Mouse (Mus musculus): ENCODE data around the gene Pip5k1b. TPM values are rescaled to one million over a fixed set of nuclear protein-coding genes. Genes with fewer than 3 reads are reported as not detected.

Gene Pip5k1b
- polyA plus RNA-seq, 1 experiment from 2014 or later = 4.4 TPM

DNA sequence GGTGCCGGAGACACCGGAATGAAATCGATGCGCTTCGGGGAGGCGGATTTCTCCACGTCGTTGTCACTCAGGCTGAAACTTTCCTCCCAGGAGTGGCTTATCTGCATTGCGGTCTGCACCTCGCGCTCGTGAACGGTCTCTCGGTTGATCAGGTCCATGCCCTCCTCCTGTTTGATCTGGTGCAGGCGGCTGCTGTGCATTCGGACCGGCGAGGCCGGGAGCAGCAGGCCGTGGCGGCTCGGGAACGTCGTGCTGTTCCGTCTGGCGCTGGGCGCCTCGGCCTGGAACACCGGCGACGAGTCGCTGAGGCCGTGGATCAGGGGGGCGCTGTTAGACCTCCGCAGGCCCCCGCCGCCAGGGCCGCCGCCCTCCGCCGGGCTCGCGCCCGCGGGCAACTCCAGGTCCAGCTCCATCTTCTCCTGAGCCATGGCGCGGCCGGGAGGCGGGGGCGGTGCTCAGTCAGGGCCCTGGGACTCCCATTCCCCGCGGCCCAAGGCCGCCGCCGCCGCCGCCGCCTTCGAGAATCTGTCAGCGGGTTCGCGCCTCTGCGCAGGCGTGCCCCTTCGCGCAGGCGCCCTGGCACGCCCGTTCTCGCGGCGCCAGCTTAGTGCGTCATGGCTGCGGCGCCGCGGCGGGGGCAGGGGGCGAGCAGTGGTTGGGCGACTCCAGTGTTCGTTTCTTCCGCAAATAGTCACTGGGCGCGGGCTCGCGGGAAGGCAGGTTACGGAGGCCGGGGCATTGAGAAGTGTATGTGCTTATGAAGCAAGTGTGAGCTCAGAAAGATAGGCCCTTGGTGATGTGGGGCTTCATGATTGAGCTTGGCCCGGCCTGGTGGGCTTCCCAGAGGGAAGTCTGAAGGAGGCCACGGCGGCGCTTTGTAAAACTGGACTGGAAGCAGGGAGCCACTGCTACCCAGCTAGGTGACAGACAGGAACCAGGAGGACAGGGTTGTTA is 78.5 kb downstream of the Pip5k1b start, which contains the start of gene Fam122a:
Gene Fam122a (minus strand): TSS at position 428 of the 954 bp plus-strand sequence.
- no peaks in the 10 kb centered on the region for H3K36me3 ChIP-seq (replicated peaks; ENCODE audit: insufficient read depth, low read length)
- under 1% methylated on average over 91 of the region's 92 CpGs for WGBS (ENCODE audit: insufficient replicate concordance)
- peaks cover 16% of the 10 kb centered on the region for H3K4me1 ChIP-seq (ENCODE audit: insufficient read depth)
- peak within 1 kb of the TSS; percentile 87 for H3K4me3 ChIP-seq (ENCODE audit: low read depth, low read length)
- ATAC-seq (peak; percentile 98), DNase-seq (peak; percentile 93)
- no peaks in the 10 kb centered on the region for H3K27me3 ChIP-seq (ENCODE audit: insufficient read depth, low read length)
- peak within 1 kb of the TSS; percentile 92 for H3K4me2 ChIP-seq (ENCODE audit: low read depth, low read length)
- H3K9ac ChIP-seq (replicated peaks) = peak within 1 kb of the TSS; percentile 96
- H3K9me3 ChIP-seq (ENCODE audit: low read length) = no peaks in the 10 kb centered on the region
- TF ChIP-seq CTCF (IDR thresholded peaks at IDR 0.05; ENCODE audit: low read depth) (peak; percentile 42), EP300 (IDR thresholded peaks at IDR 0.05; ENCODE audit: low read depth) (no peak)
- H3K27ac ChIP-seq (ENCODE audit: low read depth) = peak within 1 kb of the TSS; percentile 95

- H3K4me1 ChIP-seq (ENCODE audit: insufficient read depth) = peaks cover 16% of the 10 kb centered on the region
- ATAC-seq (no peak), DNase-seq (peak; percentile 42)
- no peak for TF ChIP-seq CTCF (IDR thresholded peaks at IDR 0.05; ENCODE audit: low read depth)
- no peak for TF ChIP-seq EP300 (IDR thresholded peaks at IDR 0.05; ENCODE audit: low read depth)
- H3K27ac ChIP-seq (ENCODE audit: low read depth) = peak overlapping the region; percentile 95
- peak overlapping the region; percentile 92 for H3K4me2 ChIP-seq (ENCODE audit: low read depth, low read length)
- no peaks in the 10 kb centered on the region for H3K9me3 ChIP-seq (ENCODE audit: low read length)
- peak overlapping the region; percentile 96 for H3K9ac ChIP-seq (replicated peaks)
- H3K4me3 ChIP-seq (ENCODE audit: low read depth, low read length) = peak overlapping the region; percentile 87
- no peaks in the 10 kb centered on the region for H3K36me3 ChIP-seq (replicated peaks; ENCODE audit: insufficient read depth, low read length)
- H3K27me3 ChIP-seq (ENCODE audit: insufficient read depth, low read length) = no peaks in the 10 kb centered on the region
- 1% methylated on average over 11 of the region's 11 CpGs for WGBS (ENCODE audit: insufficient replicate concordance)
Observed at GRCm38 (mm10) chr19:24476461-24476860, 79.2 kb downstream of the Pip5k1b start.

- TF ChIP-seq EP300 (IDR thresholded peaks at IDR 0.05; ENCODE audit: low read depth) = no peak
- no peak for TF ChIP-seq CTCF (IDR thresholded peaks at IDR 0.05; ENCODE audit: low read depth)
- no peak overlapping the region for H3K9ac ChIP-seq (replicated peaks)
- no peaks in the 10 kb centered on the region for H3K27me3 ChIP-seq (ENCODE audit: insufficient read depth, low read length)
- peak overlapping the region; percentile 49 for H3K4me2 ChIP-seq (ENCODE audit: low read depth, low read length)
- no peak overlapping the region for H3K27ac ChIP-seq (ENCODE audit: low read depth)
- no peaks in the 10 kb centered on the region for H3K36me3 ChIP-seq (replicated peaks; ENCODE audit: insufficient read depth, low read length)
- 70% methylated on average over 6 of the region's 6 CpGs for WGBS (ENCODE audit: insufficient replicate concordance)
- DNase-seq (no peak), ATAC-seq (no peak)
- peak overlapping the region; percentile 87; the same call in 1 of the 2 replicates for H3K4me3 ChIP-seq (ENCODE audit: low read depth, low read length)
- no peaks in the 10 kb centered on the region for H3K9me3 ChIP-seq (ENCODE audit: low read length)
- H3K4me1 ChIP-seq (ENCODE audit: insufficient read depth) = peaks cover 16% of the 10 kb centered on the region
Observed at GRCm38 (mm10) chr19:24475281-24475680, 80.4 kb downstream of the Pip5k1b start.

DNA sequence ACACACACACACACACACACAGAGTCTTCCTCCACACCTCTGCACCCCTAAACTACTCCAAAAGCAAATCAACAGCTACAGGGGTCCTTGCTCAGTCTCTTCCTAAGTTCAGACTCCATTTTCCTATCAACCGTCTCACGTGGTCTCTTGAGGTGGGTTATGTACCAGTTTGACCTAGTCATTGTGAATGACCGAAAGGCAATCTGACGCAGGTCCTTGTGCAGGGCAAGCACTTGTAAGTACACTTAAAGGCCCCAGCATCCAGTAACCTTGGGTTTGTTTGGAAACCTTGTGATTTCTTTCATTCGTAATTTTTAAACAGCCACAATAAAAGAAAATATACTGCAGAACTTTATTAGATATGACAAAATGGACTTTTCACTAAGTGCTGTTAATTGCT is 83.2 kb downstream of the Pip5k1b start:
- Histone ChIP-seq H3K4me1 (ENCODE audit: insufficient read depth) (peaks cover 8% of the 10 kb centered on the region), H3K4me2 (ENCODE audit: low read depth, low read length) (no peak overlapping the region), H3K27ac (ENCODE audit: low read depth) (no peak overlapping the region), H3K9me3 (ENCODE audit: low read length) (no peaks in the 10 kb centered on the region), H3K36me3 (replicated peaks; ENCODE audit: insufficient read depth, low read length) (no peaks in the 10 kb centered on the region), H3K9ac (replicated peaks) (no peak overlapping the region), H3K4me3 (ENCODE audit: low read depth, low read length) (no peak overlapping the region), H3K27me3 (ENCODE audit: insufficient read depth, low read length) (no peaks in the 10 kb centered on the region)
- no peak for TF ChIP-seq CTCF (IDR thresholded peaks at IDR 0.05; ENCODE audit: low read depth)
- TF ChIP-seq EP300 (IDR thresholded peaks at IDR 0.05; ENCODE audit: low read depth) = no peak
- DNase-seq (no peak), ATAC-seq (no peak)
- WGBS (ENCODE audit: insufficient replicate concordance) = 86% methylated on average over 5 of the region's 5 CpGs

GRCm38 (mm10) chr19:24471538-24471937 is 84.1 kb downstream of the Pip5k1b start:
- H3K4me2 ChIP-seq (ENCODE audit: low read depth, low read length) = no peak overlapping the region
- 92% methylated on average over 6 of the region's 6 CpGs for WGBS (ENCODE audit: insufficient replicate concordance)
- H3K4me1 ChIP-seq (ENCODE audit: insufficient read depth) = peaks cover 8% of the 10 kb centered on the region
- DNase-seq (no peak), ATAC-seq (no peak)
- H3K27ac ChIP-seq (ENCODE audit: low read depth) = no peak overlapping the region
- TF ChIP-seq CTCF (IDR thresholded peaks at IDR 0.05; ENCODE audit: low read depth) (no peak), EP300 (IDR thresholded peaks at IDR 0.05; ENCODE audit: low read depth) (no peak)
- no peaks in the 10 kb centered on the region for H3K9me3 ChIP-seq (ENCODE audit: low read length)
- no peak overlapping the region for H3K4me3 ChIP-seq (ENCODE audit: low read depth, low read length)
- H3K36me3 ChIP-seq (replicated peaks; ENCODE audit: insufficient read depth, low read length) = no peaks in the 10 kb centered on the region
- H3K27me3 ChIP-seq (ENCODE audit: insufficient read depth, low read length) = no peaks in the 10 kb centered on the region
- no peak overlapping the region for H3K9ac ChIP-seq (replicated peaks)

DNA sequence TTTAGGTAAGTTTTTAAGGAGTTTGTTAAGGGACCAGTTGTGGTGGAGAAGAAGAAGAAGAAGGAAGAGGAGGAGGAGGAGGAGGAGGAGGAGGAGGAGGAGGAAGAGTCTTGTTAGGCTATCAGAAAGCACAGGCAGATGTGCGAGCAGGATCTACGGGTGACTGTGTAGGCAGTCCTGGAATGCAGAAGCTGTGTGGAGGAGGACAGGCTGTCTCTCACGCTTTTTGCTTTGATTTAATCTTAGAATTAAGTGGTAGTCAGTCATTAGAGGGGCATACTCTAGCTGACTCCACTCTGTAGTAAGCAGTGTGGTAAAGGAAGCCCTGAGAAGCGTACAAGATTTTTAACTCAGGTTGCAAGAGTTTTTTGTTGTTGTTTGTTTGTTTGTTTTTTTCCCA is 86.5 kb downstream of the Pip5k1b start:
- H3K9ac ChIP-seq (replicated peaks) = no peak overlapping the region
- DNase-seq = no peak
- H3K4me3 ChIP-seq (ENCODE audit: low read depth, low read length) = no peak overlapping the region
- no peak for ATAC-seq
- H3K9me3 ChIP-seq (ENCODE audit: low read length) = no peaks in the 10 kb centered on the region
- no peak for TF ChIP-seq CTCF (IDR thresholded peaks at IDR 0.05; ENCODE audit: low read depth)
- TF ChIP-seq EP300 (IDR thresholded peaks at IDR 0.05; ENCODE audit: low read depth) = no peak
- H3K27ac ChIP-seq (ENCODE audit: low read depth) = no peak overlapping the region
- H3K36me3 ChIP-seq (replicated peaks; ENCODE audit: insufficient read depth, low read length) = no peaks in the 10 kb centered on the region
- H3K27me3 ChIP-seq (ENCODE audit: insufficient read depth, low read length) = no peaks in the 10 kb centered on the region
- WGBS (ENCODE audit: insufficient replicate concordance) = 65% methylated on average over 4 of the region's 4 CpGs
- no peak overlapping the region for H3K4me2 ChIP-seq (ENCODE audit: low read depth, low read length)
- H3K4me1 ChIP-seq (ENCODE audit: insufficient read depth) = no peaks in the 10 kb centered on the region
